Mouse (Mus musculus) lung, postnatal 0 days (tissue): Measurements from ENCODE around the gene Mafk.

ENCODE experiments used
- CTCF ChIP-seq: IDR thresholded peaks from 2 replicates; pipeline ENCODE4 v1.5.1; 2016; ENCODE audit warnings: antibody characterized with exemption, mild to moderate bottlenecking
- EP300 ChIP-seq: IDR thresholded peaks from 2 replicates; pipeline ENCODE4 v1.6.1; 2016; ENCODE audit warnings: antibody characterized with exemption, mild to moderate bottlenecking, control low read depth

DNA sequence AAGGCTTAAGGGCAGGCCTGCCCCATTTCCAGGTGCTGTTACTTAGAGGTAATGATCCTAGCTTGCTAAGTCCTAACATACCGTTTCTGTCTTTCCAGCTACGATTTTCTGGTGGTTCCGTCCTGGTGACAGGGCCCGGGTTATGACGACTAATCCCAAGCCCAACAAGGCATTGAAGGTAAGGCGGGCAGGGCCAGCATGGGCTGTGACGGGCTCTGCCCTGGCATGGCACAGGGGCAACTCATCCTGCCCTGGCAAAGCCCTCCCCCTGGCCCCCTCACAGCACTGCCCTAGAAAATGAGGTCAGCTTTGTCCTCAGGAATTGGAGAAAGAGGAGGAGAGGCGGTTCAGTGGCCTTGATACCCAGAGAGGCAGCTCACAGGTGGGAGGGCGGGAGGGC, 7.7 kb downstream of the Mafk start:
- TF ChIP-seq CTCF (no peak), EP300 (no peak)
